Mouse (Mus musculus): ENCODE measurements at regions not wholly inside any gene's neighbourhood (a gene's known extent, or its start where the extent isn't known, plus 50 kb on each side); places are given as distances from the start of the nearest gene placed in this dataset.

GRCm38 (mm10) chr15:68811041-68811440 is 2310.3 kb upstream of the Lrrc6 start:
- H3K27ac ChIP-seq (ENCODE audit: insufficient read depth, low read depth, low read length, poor library complexity, severe bottlenecking), result no peak overlapping the region
- no peaks in the 10 kb centered on the region for H3K36me3 ChIP-seq (ENCODE audit: control insufficient read depth, insufficient read depth, low read length, poor library complexity, severe bottlenecking)
- no peaks in the 10 kb centered on the region for H3K9me3 ChIP-seq (ENCODE audit: control insufficient read depth, insufficient read depth, low read depth, low read length)
- no peak for TF ChIP-seq ZC3H11A (IDR thresholded peaks at IDR 0.05; ENCODE audit: borderline replicate concordance, low read depth, low read length)
- TF ChIP-seq ZNF384 (IDR thresholded peaks at IDR 0.05; ENCODE audit: low read depth, low read length), result no peak
- no peak for TF ChIP-seq CHD2 (IDR thresholded peaks at IDR 0.05; ENCODE audit: low read depth, low read length)
- TF ChIP-seq HCFC1 (IDR thresholded peaks at IDR 0.05; ENCODE audit: borderline replicate concordance, insufficient read depth, low read length), result no peak
- no peak for TF ChIP-seq MAFK (IDR thresholded peaks at IDR 0.05; ENCODE audit: insufficient read depth, low read depth, low read length)
- in situ Hi-C loops (cut with MboI; ENCODE audit: low sequenced_read_pairs in 2 of 2, unreplicated experiment in 2 of 2), result no loop called here
- no peak for DNase-seq (ENCODE audit: low read depth, low spot score)
- no peak overlapping the region for H3K9ac ChIP-seq (ENCODE audit: insufficient read depth, low read depth, low read length, poor library complexity, severe bottlenecking)
- H3K4me1 ChIP-seq (ENCODE audit: control insufficient read depth in 2 of 2, insufficient read depth in 2 of 2, low read length in 2 of 2, poor library complexity in 1 of 2), result no peaks in the 10 kb centered on the region
- H3K4me3 ChIP-seq (ENCODE audit: insufficient read depth in 1 of 2, low read depth in 1 of 2, low read length in 2 of 2, poor library complexity in 1 of 2, severe bottlenecking in 1 of 2), result no peak overlapping the region

GRCm38 (mm10) chr15:68810593-68810992 is 2309.9 kb upstream of the Lrrc6 start:
- DNase-seq (ENCODE audit: low read depth, low spot score), result no peak
- Histone ChIP-seq H3K36me3 (ENCODE audit: control insufficient read depth, insufficient read depth, low read length, poor library complexity, severe bottlenecking) (no peaks in the 10 kb centered on the region), H3K4me1 (ENCODE audit: control insufficient read depth in 2 of 2, insufficient read depth in 2 of 2, low read length in 2 of 2, poor library complexity in 1 of 2) (no peaks in the 10 kb centered on the region), H3K27ac (ENCODE audit: insufficient read depth, low read depth, low read length, poor library complexity, severe bottlenecking) (no peak overlapping the region), H3K9me3 (ENCODE audit: control insufficient read depth, insufficient read depth, low read depth, low read length) (no peaks in the 10 kb centered on the region), H3K9ac (ENCODE audit: insufficient read depth, low read depth, low read length, poor library complexity, severe bottlenecking) (no peak overlapping the region), H3K4me3 (ENCODE audit: insufficient read depth in 1 of 2, low read depth in 1 of 2, low read length in 2 of 2, poor library complexity in 1 of 2, severe bottlenecking in 1 of 2) (no peak overlapping the region)
- in situ Hi-C loops (cut with MboI; ENCODE audit: low sequenced_read_pairs in 2 of 2, unreplicated experiment in 2 of 2), result no loop called here
- TF ChIP-seq MAFK (IDR thresholded peaks at IDR 0.05; ENCODE audit: insufficient read depth, low read depth, low read length) (no peak), ZNF384 (IDR thresholded peaks at IDR 0.05; ENCODE audit: low read depth, low read length) (no peak), ZC3H11A (IDR thresholded peaks at IDR 0.05; ENCODE audit: borderline replicate concordance, low read depth, low read length) (no peak), HCFC1 (IDR thresholded peaks at IDR 0.05; ENCODE audit: borderline replicate concordance, insufficient read depth, low read length) (no peak), CHD2 (IDR thresholded peaks at IDR 0.05; ENCODE audit: low read depth, low read length) (no peak)

- H3K4me1 ChIP-seq (ENCODE audit: control insufficient read depth in 2 of 2, insufficient read depth in 2 of 2, low read length in 2 of 2, poor library complexity in 1 of 2), result no peaks in the 10 kb centered on the region
- H3K36me3 ChIP-seq (ENCODE audit: control insufficient read depth, insufficient read depth, low read length, poor library complexity, severe bottlenecking), result no peaks in the 10 kb centered on the region
- H3K9me3 ChIP-seq (ENCODE audit: control insufficient read depth, insufficient read depth, low read depth, low read length), result no peaks in the 10 kb centered on the region
- no peak for DNase-seq (ENCODE audit: low read depth, low spot score)
- H3K9ac ChIP-seq (ENCODE audit: insufficient read depth, low read depth, low read length, poor library complexity, severe bottlenecking), result no peak overlapping the region
- H3K4me3 ChIP-seq (ENCODE audit: insufficient read depth in 1 of 2, low read depth in 1 of 2, low read length in 2 of 2, poor library complexity in 1 of 2, severe bottlenecking in 1 of 2), result no peak overlapping the region
- in situ Hi-C loops (cut with MboI; ENCODE audit: low sequenced_read_pairs in 2 of 2, unreplicated experiment in 2 of 2), result no loop called here
- TF ChIP-seq CHD2 (IDR thresholded peaks at IDR 0.05; ENCODE audit: low read depth, low read length) (no peak), MAFK (IDR thresholded peaks at IDR 0.05; ENCODE audit: insufficient read depth, low read depth, low read length) (no peak), ZNF384 (IDR thresholded peaks at IDR 0.05; ENCODE audit: low read depth, low read length) (no peak), ZC3H11A (IDR thresholded peaks at IDR 0.05; ENCODE audit: borderline replicate concordance, low read depth, low read length) (no peak), HCFC1 (IDR thresholded peaks at IDR 0.05; ENCODE audit: borderline replicate concordance, insufficient read depth, low read length) (no peak)
- H3K27ac ChIP-seq (ENCODE audit: insufficient read depth, low read depth, low read length, poor library complexity, severe bottlenecking), result no peak overlapping the region
Measured at GRCm38 (mm10) chr15:68808175-68808574, 2307.5 kb upstream of the Lrrc6 start.

- no peaks in the 10 kb centered on the region for H3K4me1 ChIP-seq (ENCODE audit: control insufficient read depth in 2 of 2, insufficient read depth in 2 of 2, low read length in 2 of 2, poor library complexity in 1 of 2)
- H3K4me3 ChIP-seq (ENCODE audit: insufficient read depth in 1 of 2, low read depth in 1 of 2, low read length in 2 of 2, poor library complexity in 1 of 2, severe bottlenecking in 1 of 2), result no peak overlapping the region
- in situ Hi-C loops (cut with MboI; ENCODE audit: low sequenced_read_pairs in 2 of 2, unreplicated experiment in 2 of 2), result no loop called here
- DNase-seq (ENCODE audit: low read depth, low spot score), result no peak
- no peak overlapping the region for H3K9ac ChIP-seq (ENCODE audit: insufficient read depth, low read depth, low read length, poor library complexity, severe bottlenecking)
- no peaks in the 10 kb centered on the region for H3K36me3 ChIP-seq (ENCODE audit: control insufficient read depth, insufficient read depth, low read length, poor library complexity, severe bottlenecking)
- no peaks in the 10 kb centered on the region for H3K9me3 ChIP-seq (ENCODE audit: control insufficient read depth, insufficient read depth, low read depth, low read length)
- TF ChIP-seq HCFC1 (IDR thresholded peaks at IDR 0.05; ENCODE audit: borderline replicate concordance, insufficient read depth, low read length) (no peak), ZNF384 (IDR thresholded peaks at IDR 0.05; ENCODE audit: low read depth, low read length) (no peak), ZC3H11A (IDR thresholded peaks at IDR 0.05; ENCODE audit: borderline replicate concordance, low read depth, low read length) (no peak), MAFK (IDR thresholded peaks at IDR 0.05; ENCODE audit: insufficient read depth, low read depth, low read length) (no peak)
- no peak overlapping the region for H3K27ac ChIP-seq (ENCODE audit: insufficient read depth, low read depth, low read length, poor library complexity, severe bottlenecking)
Measured at GRCm38 (mm10) chr15:68804254-68804653, 2303.5 kb upstream of the Lrrc6 start.

- Histone ChIP-seq H3K36me3 (ENCODE audit: control insufficient read depth, insufficient read depth, low read length, poor library complexity, severe bottlenecking) (no peaks in the 10 kb centered on the region), H3K4me3 (ENCODE audit: insufficient read depth in 1 of 2, low read depth in 1 of 2, low read length in 2 of 2, poor library complexity in 1 of 2, severe bottlenecking in 1 of 2) (no peak overlapping the region), H3K9me3 (ENCODE audit: control insufficient read depth, insufficient read depth, low read depth, low read length) (no peaks in the 10 kb centered on the region), H3K4me1 (ENCODE audit: control insufficient read depth in 2 of 2, insufficient read depth in 2 of 2, low read length in 2 of 2, poor library complexity in 1 of 2) (no peaks in the 10 kb centered on the region), H3K27ac (ENCODE audit: insufficient read depth, low read depth, low read length, poor library complexity, severe bottlenecking) (no peak overlapping the region), H3K9ac (ENCODE audit: insufficient read depth, low read depth, low read length, poor library complexity, severe bottlenecking) (no peak overlapping the region)
- no peak for TF ChIP-seq ZC3H11A (IDR thresholded peaks at IDR 0.05; ENCODE audit: borderline replicate concordance, low read depth, low read length)
- TF ChIP-seq CHD2 (IDR thresholded peaks at IDR 0.05; ENCODE audit: low read depth, low read length), result no peak
- no peak for TF ChIP-seq ZNF384 (IDR thresholded peaks at IDR 0.05; ENCODE audit: low read depth, low read length)
- no peak for TF ChIP-seq MAFK (IDR thresholded peaks at IDR 0.05; ENCODE audit: insufficient read depth, low read depth, low read length)
- no peak for TF ChIP-seq HCFC1 (IDR thresholded peaks at IDR 0.05; ENCODE audit: borderline replicate concordance, insufficient read depth, low read length)
- DNase-seq (ENCODE audit: low read depth, low spot score), result no peak
- in situ Hi-C loops (cut with MboI; ENCODE audit: low sequenced_read_pairs in 2 of 2, unreplicated experiment in 2 of 2), result no loop called here
Measured at GRCm38 (mm10) chr15:68801763-68802162, 2301.1 kb upstream of the Lrrc6 start.
